In the genomic region with DNA sequence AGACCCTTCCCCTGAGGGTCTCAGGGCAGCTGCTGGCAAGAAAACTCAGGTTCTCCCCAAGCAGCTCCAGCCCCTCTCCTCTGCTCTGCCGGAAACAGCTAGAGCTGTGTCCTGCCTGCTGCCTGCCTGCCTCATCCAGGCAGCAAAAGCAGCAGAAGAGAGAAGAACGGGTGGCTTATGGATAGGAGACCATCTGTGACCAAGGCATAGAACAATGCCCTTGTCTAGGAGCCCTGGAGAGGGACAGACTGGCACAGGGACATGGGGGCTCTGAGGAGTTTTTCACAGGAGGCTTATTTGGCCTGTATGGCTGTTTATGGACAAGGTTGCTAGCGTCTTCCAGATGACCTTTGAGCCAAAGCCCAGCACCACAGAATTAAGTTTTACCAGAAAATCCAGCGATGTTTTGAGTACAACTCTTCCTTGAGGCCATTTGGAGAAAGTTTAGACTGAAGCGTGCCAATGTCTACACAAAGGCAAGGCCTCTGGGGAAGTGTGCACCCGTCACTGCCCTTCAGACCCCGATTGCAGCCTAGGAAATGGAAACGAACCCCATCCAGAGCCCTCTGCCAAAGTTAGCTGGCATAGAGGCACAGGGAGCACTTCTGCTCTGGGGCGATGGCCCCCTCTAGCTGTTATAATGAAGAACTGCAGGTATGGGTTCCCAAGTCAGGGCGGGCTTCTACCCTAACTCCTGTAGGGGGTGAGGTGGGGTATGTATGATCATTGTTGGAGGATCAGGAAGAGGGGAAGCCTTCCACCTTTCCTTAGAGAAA, we compare ENCODE assay signal across 8 mouse cellular contexts. TPM values are rescaled to one million over a fixed set of nuclear protein-coding genes. Genes with fewer than 3 reads are reported as not detected.
DNase-seq lines count a peak whose midpoint lies in the region; ATAC-seq lines count a peak whose summit lies in the region.

No protein-coding gene starts in this region.

- peaks cover 62% of the 10 kb centered on the region for H3K36me3 ChIP-seq in midbrain, embryonic 10.5 days
- no peaks in the 10 kb centered on the region for H3K36me3 ChIP-seq in midbrain, embryonic 16.5 days (ENCODE audit: control insufficient read depth, insufficient read depth, low read length)
- peaks cover 39% of the 10 kb centered on the region for H3K36me3 ChIP-seq in forebrain, embryonic 14.5 days (ENCODE audit: control insufficient read depth, insufficient read depth, low read length)
- 0 out of 2 replicates have a peak, but pooled peaks cover 6% of the 10 kb centered on the region for H3K36me3 ChIP-seq in stomach, embryonic 15.5 days

- H3K4me1 ChIP-seq in midbrain, embryonic 10.5 days: peaks cover 59% of the 10 kb centered on the region
- peaks cover 10% of the 10 kb centered on the region for H3K4me1 ChIP-seq in midbrain, embryonic 16.5 days (ENCODE audit: control insufficient read depth, insufficient read depth, low read length)
- H3K4me1 ChIP-seq in forebrain, embryonic 14.5 days (ENCODE audit: control insufficient read depth, insufficient read depth, low read length): peaks cover 15% of the 10 kb centered on the region
- H3K4me1 ChIP-seq in stomach, embryonic 15.5 days: peaks cover 37% of the 10 kb centered on the region

- H3K4me2 ChIP-seq in midbrain, embryonic 16.5 days (ENCODE audit: low read length): no peak overlapping the region
- no peak overlapping the region for H3K4me2 ChIP-seq in forebrain, embryonic 14.5 days (ENCODE audit: low read length)
- H3K4me2 ChIP-seq in stomach, embryonic 15.5 days: no peak overlapping the region

- peak; percentile 57 for DNase-seq in midbrain, embryonic 10.5 days (ENCODE audit: low spot score)
- DNase-seq in c-Kit-negative CD71-positive TER-119-positive erythroid progenitor cells, embryonic 14.5 days (ENCODE audit: low read depth, low spot score): peak; percentile 22
- DNase-seq in forebrain, embryonic 14.5 days (ENCODE audit: low spot score): peak; percentile 80
- peak; percentile 51 to 64 for DNase-seq in layer of hippocampus, postnatal 36 days

- H3K27ac ChIP-seq in midbrain, embryonic 10.5 days (replicated peaks): peak overlapping the region; percentile 65
- no peak overlapping the region for H3K27ac ChIP-seq in midbrain, embryonic 16.5 days (ENCODE audit: low read length)
- H3K27ac ChIP-seq in forebrain, embryonic 14.5 days (ENCODE audit: low read depth, low read length): peak overlapping the region; percentile 56; the same call in 1 of the 2 replicates
- 0 out of 2 replicates have a peak overlapping the region, but pooled peaks have one; percentile 6 for H3K27ac ChIP-seq in stomach, embryonic 15.5 days

- WGBS in midbrain, embryonic 10.5 days: 43% methylated on average over 10 of the region's 10 CpGs
- WGBS in midbrain, embryonic 16.5 days: 27% methylated on average over 10 of the region's 10 CpGs
- WGBS in forebrain, embryonic 14.5 days: 34% methylated on average over 10 of the region's 10 CpGs
- 43% methylated on average over 10 of the region's 10 CpGs for WGBS in stomach, embryonic 15.5 days

- H3K4me3 ChIP-seq in midbrain, embryonic 10.5 days: no peak overlapping the region
- no peak overlapping the region for H3K4me3 ChIP-seq in midbrain, embryonic 16.5 days (ENCODE audit: low read depth, low read length)
- H3K4me3 ChIP-seq in forebrain, embryonic 14.5 days (ENCODE audit: low read depth, low read length): no peak overlapping the region
- H3K4me3 ChIP-seq in stomach, embryonic 15.5 days (replicated peaks): no peak overlapping the region

- H3K27me3 ChIP-seq in midbrain, embryonic 10.5 days (ENCODE audit: low read depth, poor library complexity, severe bottlenecking): no peaks in the 10 kb centered on the region
- H3K27me3 ChIP-seq in midbrain, embryonic 16.5 days (ENCODE audit: control insufficient read depth, insufficient read depth, low read depth, low read length): no peaks in the 10 kb centered on the region
- H3K27me3 ChIP-seq in forebrain, embryonic 14.5 days (replicated peaks; ENCODE audit: control insufficient read depth, insufficient read depth, low read length): no peaks in the 10 kb centered on the region
- H3K27me3 ChIP-seq in stomach, embryonic 15.5 days (replicated peaks): no peaks in the 10 kb centered on the region

- H3K9me3 ChIP-seq in midbrain, embryonic 10.5 days (replicated peaks): no peaks in the 10 kb centered on the region
- no peaks in the 10 kb centered on the region for H3K9me3 ChIP-seq in midbrain, embryonic 16.5 days (replicated peaks; ENCODE audit: control insufficient read depth, low read length, poor library complexity, severe bottlenecking)
- no peaks in the 10 kb centered on the region for H3K9me3 ChIP-seq in forebrain, embryonic 14.5 days (replicated peaks; ENCODE audit: control insufficient read depth, low read length)
- no peaks in the 10 kb centered on the region for H3K9me3 ChIP-seq in stomach, embryonic 15.5 days

- H3K9ac ChIP-seq in midbrain, embryonic 16.5 days (ENCODE audit: low read depth, low read length): no peak overlapping the region
- peak overlapping the region; percentile 21; the same call in 1 of the 2 replicates for H3K9ac ChIP-seq in forebrain, embryonic 14.5 days (ENCODE audit: low read length)
- no peak overlapping the region for H3K9ac ChIP-seq in stomach, embryonic 15.5 days

- ATAC-seq in midbrain, embryonic 16.5 days: no peak
- ATAC-seq in forebrain, embryonic 14.5 days: peak; percentile 62
- peak; percentile 29 to 51 for ATAC-seq in hematopoietic stem cell, adult 5-6 weeks (replicated peaks in 1 of 2; ENCODE audit: insufficient read depth in 1 of 2, low FRiP score in 2 of 2, low TSS enrichment in 1 of 2, low read depth in 1 of 2, poor library complexity in 2 of 2, severe bottlenecking in 2 of 2)
- peak; percentile 57 for ATAC-seq in megakaryocyte-erythroid progenitor cell, adult 5-6 weeks (replicated peaks; ENCODE audit: low FRiP score, low TSS enrichment, poor library complexity, severe bottlenecking)
- no peak for ATAC-seq in stomach, embryonic 15.5 days (ENCODE audit: insufficient read depth, low FRiP score, low read depth)

RNA-seq across cellular contexts. Expression of gene Trim8, which starts 49.3 kb away (rescaled TPM):
- polyA plus RNA-seq in midbrain, embryonic 10.5 days (2016; fragmentation: Nextera tagmentation; extraction: Ambion mirVana): 24.6 and 27.8 TPM in 2 replicates
- 25.9 and 26.8 TPM in 2 replicates for polyA plus RNA-seq in midbrain, embryonic 16.5 days (2015; fragmentation: Nextera tagmentation; extraction: Ambion mirVana)
- 23.0 and 24.8 TPM in 2 replicates for polyA plus RNA-seq in forebrain, embryonic 14.5 days (2014; fragmentation: Nextera tagmentation; extraction: Ambion mirVana)
- 18.0 and 21.6 TPM in 2 replicates for total RNA-seq in hematopoietic stem cell, adult 5-6 weeks (2017)
- 100 to 1,000 TPM; 105 TPM for total RNA-seq in layer of hippocampus, postnatal 36 days (2021)
- 20.8 and 22.3 TPM in 2 replicates for total RNA-seq in megakaryocyte-erythroid progenitor cell, adult 5-6 weeks (2014; fragmentation: Nextera tagmentation)
- total RNA-seq in megakaryocyte-erythroid progenitor cell, adult 5-6 weeks (2017): 9.9 and 18.2 TPM in 2 replicates
- polyA plus RNA-seq in stomach, embryonic 15.5 days (2015; fragmentation: Nextera tagmentation; extraction: Ambion mirVana): 20.4 and 20.9 TPM in 2 replicates

RNA-seq across cellular contexts. Expression of gene Sufu, which starts 55.5 kb away (rescaled TPM):
- 50.2 and 53.6 TPM in 2 replicates for polyA plus RNA-seq in midbrain, embryonic 10.5 days (2016; fragmentation: Nextera tagmentation; extraction: Ambion mirVana)
- polyA plus RNA-seq in midbrain, embryonic 16.5 days (2015; fragmentation: Nextera tagmentation; extraction: Ambion mirVana): 19.0 and 22.5 TPM in 2 replicates
- 21.8 and 27.8 TPM in 2 replicates for polyA plus RNA-seq in forebrain, embryonic 14.5 days (2014; fragmentation: Nextera tagmentation; extraction: Ambion mirVana)
- 11.8 and 13.0 TPM in 2 replicates for total RNA-seq in hematopoietic stem cell, adult 5-6 weeks (2017)
- total RNA-seq in layer of hippocampus, postnatal 36 days (2021): 10 to 100 TPM; 18.3 to 22.6 TPM
- 16.3 and 19.9 TPM in 2 replicates for total RNA-seq in megakaryocyte-erythroid progenitor cell, adult 5-6 weeks (2014; fragmentation: Nextera tagmentation)
- 4.5 and 7.4 TPM in 2 replicates for total RNA-seq in megakaryocyte-erythroid progenitor cell, adult 5-6 weeks (2017)
- polyA plus RNA-seq in stomach, embryonic 15.5 days (2015; fragmentation: Nextera tagmentation; extraction: Ambion mirVana): 24.9 and 26.2 TPM in 2 replicates

RNA-seq across cellular contexts. Expression of gene Actr1a, which starts 56.7 kb away (rescaled TPM):
- polyA plus RNA-seq in midbrain, embryonic 10.5 days (2016; fragmentation: Nextera tagmentation; extraction: Ambion mirVana): 188 and 224 TPM in 2 replicates
- polyA plus RNA-seq in midbrain, embryonic 16.5 days (2015; fragmentation: Nextera tagmentation; extraction: Ambion mirVana): 378 and 383 TPM in 2 replicates
- polyA plus RNA-seq in forebrain, embryonic 14.5 days (2014; fragmentation: Nextera tagmentation; extraction: Ambion mirVana): 402 and 428 TPM in 2 replicates
- total RNA-seq in hematopoietic stem cell, adult 5-6 weeks (2017): 73.4 and 97.6 TPM in 2 replicates
- total RNA-seq in layer of hippocampus, postnatal 36 days (2021): 100 to 1,000 TPM; 180 to 188 TPM
- total RNA-seq in megakaryocyte-erythroid progenitor cell, adult 5-6 weeks (2014; fragmentation: Nextera tagmentation): 86.5 and 93.6 TPM in 2 replicates
- total RNA-seq in megakaryocyte-erythroid progenitor cell, adult 5-6 weeks (2017): 67.5 and 90.5 TPM in 2 replicates
- polyA plus RNA-seq in stomach, embryonic 15.5 days (2015; fragmentation: Nextera tagmentation; extraction: Ambion mirVana): 122 TPM in 2 replicates

Comparison
In these comparisons a context has a peak if more than half of its experiments do, and no peak if none do; other contexts are left out.
1. DNase-seq: peak in every context shown above with its lines; median percentile 80 in forebrain, embryonic 14.5 days; 58 in layer of hippocampus, postnatal 36 days; 57 in midbrain, embryonic 10.5 days; 22 in c-Kit-negative CD71-positive TER-119-positive erythroid progenitor cells, embryonic 14.5 days.
2. ATAC-seq: peak in forebrain, embryonic 14.5 days (single experiment), hematopoietic stem cell, adult 5-6 weeks (2 of 2) and megakaryocyte-erythroid progenitor cell, adult 5-6 weeks (single experiment); none in midbrain, embryonic 16.5 days (single experiment) and stomach, embryonic 15.5 days (single experiment).